Mouse (Mus musculus): ENCODE measurements at regions not wholly inside any gene's neighbourhood (a gene's known extent, or its start where the extent isn't known, plus 50 kb on each side); places are given as distances from the start of the nearest gene placed in this dataset.
A peak's percentile ranks its signal among the peaks of the same experiment; 100 is the strongest.

GRCm38 (mm10) chr4:95143668-95144067 lies 91.6 kb upstream of the Jun start:
- Histone ChIP-seq H3K27ac (replicated peaks; ENCODE audit: low read depth, low read length) (no peak overlapping the region), H3K4me1 (ENCODE audit: control insufficient read depth, insufficient read depth, insufficient read length, low read length) (peaks cover 36% of the 10 kb centered on the region), H3K4me3 (ENCODE audit: insufficient read depth, low read depth, low read length) (no peak overlapping the region)

- Histone ChIP-seq H3K4me1 (ENCODE audit: control insufficient read depth, insufficient read depth, insufficient read length, low read length) (peaks cover 36% of the 10 kb centered on the region), H3K4me3 (ENCODE audit: insufficient read depth, low read depth, low read length) (no peak overlapping the region), H3K27ac (replicated peaks; ENCODE audit: low read depth, low read length) (no peak overlapping the region)
Observed at GRCm38 (mm10) chr4:95144440-95144839, 92.4 kb upstream of the Jun start.

GRCm38 (mm10) chr4:95146268-95146667 lies 94.2 kb upstream of the Jun start:
- Histone ChIP-seq H3K4me3 (ENCODE audit: insufficient read depth, low read depth, low read length) (no peak overlapping the region), H3K4me1 (ENCODE audit: control insufficient read depth, insufficient read depth, insufficient read length, low read length) (peaks cover 37% of the 10 kb centered on the region), H3K27ac (replicated peaks; ENCODE audit: low read depth, low read length) (no peak overlapping the region)

- H3K4me3 ChIP-seq (ENCODE audit: insufficient read depth, low read depth, low read length) = no peak overlapping the region
- no peak overlapping the region; the same call in 1 of the 2 replicates for H3K27ac ChIP-seq (replicated peaks; ENCODE audit: low read depth, low read length)
- H3K4me1 ChIP-seq (ENCODE audit: control insufficient read depth, insufficient read depth, insufficient read length, low read length) = peaks cover 40% of the 10 kb centered on the region
Observed at GRCm38 (mm10) chr4:95148665-95149064, 96.6 kb upstream of the Jun start.

GRCm38 (mm10) chr4:95151678-95152077 lies 99.7 kb upstream of the Jun start:
- no peak overlapping the region for H3K4me3 ChIP-seq (ENCODE audit: insufficient read depth, low read depth, low read length)
- peaks cover 47% of the 10 kb centered on the region for H3K4me1 ChIP-seq (ENCODE audit: control insufficient read depth, insufficient read depth, insufficient read length, low read length)
- H3K27ac ChIP-seq (replicated peaks; ENCODE audit: low read depth, low read length) = peak overlapping the region; percentile 47

- Histone ChIP-seq H3K27ac (replicated peaks; ENCODE audit: low read depth, low read length) (peak overlapping the region; percentile 50), H3K4me1 (ENCODE audit: control insufficient read depth, insufficient read depth, insufficient read length, low read length) (peaks cover 54% of the 10 kb centered on the region), H3K4me3 (ENCODE audit: insufficient read depth, low read depth, low read length) (no peak overlapping the region)
Observed at GRCm38 (mm10) chr4:95152431-95153115, 100.6 kb upstream of the Jun start.

- H3K4me1 ChIP-seq (ENCODE audit: control insufficient read depth, insufficient read depth, insufficient read length, low read length) = peaks cover 44% of the 10 kb centered on the region
- no peak overlapping the region for H3K4me3 ChIP-seq (ENCODE audit: insufficient read depth, low read depth, low read length)
- H3K27ac ChIP-seq (replicated peaks; ENCODE audit: low read depth, low read length) = peak overlapping the region; percentile 61
Observed at GRCm38 (mm10) chr4:95153737-95154287, 101.8 kb upstream of the Jun start.

GRCm38 (mm10) chr4:95154377-95154776 lies 102.4 kb upstream of the Jun start:
- no peak overlapping the region for H3K4me3 ChIP-seq (ENCODE audit: insufficient read depth, low read depth, low read length)
- H3K4me1 ChIP-seq (ENCODE audit: control insufficient read depth, insufficient read depth, insufficient read length, low read length) = peaks cover 44% of the 10 kb centered on the region
- H3K27ac ChIP-seq (replicated peaks; ENCODE audit: low read depth, low read length) = peak overlapping the region; percentile 61

- Histone ChIP-seq H3K4me3 (ENCODE audit: insufficient read depth, low read depth, low read length) (no peak overlapping the region), H3K27ac (replicated peaks; ENCODE audit: low read depth, low read length) (no peak overlapping the region; the same call in 1 of the 2 replicates), H3K4me1 (ENCODE audit: control insufficient read depth, insufficient read depth, insufficient read length, low read length) (peaks cover 49% of the 10 kb centered on the region)
Observed at GRCm38 (mm10) chr4:95155178-95155577, 103.2 kb upstream of the Jun start.

GRCm38 (mm10) chr4:95155796-95156195 lies 103.8 kb upstream of the Jun start:
- Histone ChIP-seq H3K4me3 (ENCODE audit: insufficient read depth, low read depth, low read length) (no peak overlapping the region), H3K27ac (replicated peaks; ENCODE audit: low read depth, low read length) (0 out of 2 replicates have a peak overlapping the region, but pooled peaks have one; percentile 1), H3K4me1 (ENCODE audit: control insufficient read depth, insufficient read depth, insufficient read length, low read length) (peaks cover 50% of the 10 kb centered on the region)

- H3K27ac ChIP-seq (replicated peaks; ENCODE audit: low read depth, low read length) = no peak overlapping the region; the same call in 1 of the 2 replicates
- no peak overlapping the region for H3K4me3 ChIP-seq (ENCODE audit: insufficient read depth, low read depth, low read length)
- H3K4me1 ChIP-seq (ENCODE audit: control insufficient read depth, insufficient read depth, insufficient read length, low read length) = peaks cover 47% of the 10 kb centered on the region
Observed at GRCm38 (mm10) chr4:95156451-95157271, 104.6 kb upstream of the Jun start.

GRCm38 (mm10) chr4:95157653-95158430 lies 105.8 kb upstream of the Jun start:
- no peak overlapping the region for H3K27ac ChIP-seq (replicated peaks; ENCODE audit: low read depth, low read length)
- H3K4me1 ChIP-seq (ENCODE audit: control insufficient read depth, insufficient read depth, insufficient read length, low read length) = peaks cover 38% of the 10 kb centered on the region
- H3K4me3 ChIP-seq (ENCODE audit: insufficient read depth, low read depth, low read length) = no peak overlapping the region

- Histone ChIP-seq H3K27ac (replicated peaks; ENCODE audit: low read depth, low read length) (no peak overlapping the region), H3K4me1 (ENCODE audit: control insufficient read depth, insufficient read depth, insufficient read length, low read length) (peaks cover 32% of the 10 kb centered on the region)
Observed at GRCm38 (mm10) chr4:95158632-95159424, 106.8 kb upstream of the Jun start.

GRCm38 (mm10) chr4:95159821-95160220 lies 107.8 kb upstream of the Jun start:
- peaks cover 25% of the 10 kb centered on the region for H3K4me1 ChIP-seq (ENCODE audit: control insufficient read depth, insufficient read depth, insufficient read length, low read length)
- no peak overlapping the region for H3K4me3 ChIP-seq (ENCODE audit: insufficient read depth, low read depth, low read length)
- peak overlapping the region; percentile 63 for H3K27ac ChIP-seq (replicated peaks; ENCODE audit: low read depth, low read length)

More at GRCm38 (mm10) chr4:95158632-95159424, 106.8 kb upstream of the Jun start:
- no peak overlapping the region for H3K4me3 ChIP-seq (ENCODE audit: insufficient read depth, low read depth, low read length)
